Mouse (Mus musculus) adrenal gland, adult 2 months (tissue): Measurements from ENCODE around the gene Tenm2. TPM values are rescaled to one million over a fixed set of nuclear protein-coding genes. Genes with fewer than 3 reads are reported as not detected.

Source experiments
- DNase-seq: peaks from one replicate; pipeline ENCODE4 v3.0.0; 2021
- polyA plus RNA-seq: library from polyadenylated mRNA; depleted of rRNA; stranded (reverse); fragments of >200 nt; gene quantifications from 2 replicates; pipeline ENCODE4 v1.2.3, GENCODE M21; 2012
- total RNA-seq, 2 experiments: library from RNA; stranded (reverse); gene quantifications; 2 replicates each; pipeline ENCODE4 v1.2.3; 2021

Tenm2 gene
- total and polyA plus RNA-seq, 3 experiments = 0.08 to 0.86 (median 0.23) TPM

- DNase-seq = no peak
These were observed 333.5 kb downstream of the Tenm2 start for GRCm38 (mm10) chr11:36902302-36902701.

GRCm38 (mm10) chr11:36893061-36893460 lies 342.7 kb downstream of the Tenm2 start:
- DNase-seq = no peak

GRCm38 (mm10) chr11:36891106-36891505 lies 344.7 kb downstream of the Tenm2 start:
- DNase-seq = no peak

- DNase-seq = peak; percentile 2
These were observed 348.3 kb downstream of the Tenm2 start for GRCm38 (mm10) chr11:36887490-36887889.

GRCm38 (mm10) chr11:36886147-36886546 lies 349.6 kb downstream of the Tenm2 start:
- no peak for DNase-seq

- DNase-seq = no peak
These were observed 362.8 kb downstream of the Tenm2 start for GRCm38 (mm10) chr11:36872961-36873360.

GRCm38 (mm10) chr11:36870548-36870947 lies 365.2 kb downstream of the Tenm2 start:
- no peak for DNase-seq

GRCm38 (mm10) chr11:36851690-36852089 lies 384.1 kb downstream of the Tenm2 start:
- no peak for DNase-seq

GRCm38 (mm10) chr11:36847451-36847850 lies 388.3 kb downstream of the Tenm2 start:
- DNase-seq = no peak

GRCm38 (mm10) chr11:36832855-36833254 lies 402.9 kb downstream of the Tenm2 start:
- no peak for DNase-seq

GRCm38 (mm10) chr11:36831511-36831910 lies 404.3 kb downstream of the Tenm2 start:
- no peak for DNase-seq

GRCm38 (mm10) chr11:36824666-36825065 lies 411.1 kb downstream of the Tenm2 start:
- no peak for DNase-seq

- no peak for DNase-seq
These were observed 431.1 kb downstream of the Tenm2 start for GRCm38 (mm10) chr11:36804615-36805014.

GRCm38 (mm10) chr11:36802208-36802631 lies 433.5 kb downstream of the Tenm2 start:
- DNase-seq = no peak

- no peak for DNase-seq
These were observed 434.1 kb downstream of the Tenm2 start for GRCm38 (mm10) chr11:36801683-36802082.

GRCm38 (mm10) chr11:36799409-36799808 lies 436.4 kb downstream of the Tenm2 start:
- DNase-seq = no peak

GRCm38 (mm10) chr11:36758009-36758408 lies 477.8 kb downstream of the Tenm2 start:
- no peak for DNase-seq

GRCm38 (mm10) chr11:36746286-36746685 lies 489.5 kb downstream of the Tenm2 start:
- no peak for DNase-seq

- no peak for DNase-seq
These were observed 508.0 kb downstream of the Tenm2 start for GRCm38 (mm10) chr11:36727800-36728199.

- no peak for DNase-seq
These were observed 532.9 kb downstream of the Tenm2 start for GRCm38 (mm10) chr11:36702881-36703280.

GRCm38 (mm10) chr11:36700951-36701350 lies 534.8 kb downstream of the Tenm2 start:
- no peak for DNase-seq

GRCm38 (mm10) chr11:36700131-36700530 lies 535.6 kb downstream of the Tenm2 start:
- DNase-seq = no peak

GRCm38 (mm10) chr11:36698268-36698667 lies 537.5 kb downstream of the Tenm2 start:
- DNase-seq = no peak

GRCm38 (mm10) chr11:36697816-36698215 lies 537.9 kb downstream of the Tenm2 start:
- DNase-seq = no peak
